Mouse (Mus musculus) thymus, adult 2 months (tissue): Measurements from ENCODE around the gene Vps72.

Experiments
- CTCF ChIP-seq: fragments of 200-500 bp; IDR thresholded peaks from 2 replicates; pipeline ENCODE4 v1.5.1; 2012; ENCODE audit warnings: mild to moderate bottlenecking, control low read depth, low read length, moderate library complexity, borderline replicate concordance; ENCODE audit not compliant: control insufficient read depth, poor library complexity, insufficient read depth; ENCODE audit errors: extremely low read depth
- POLR2A ChIP-seq: fragments of 200-500 bp; IDR thresholded peaks from 2 replicates; pipeline ENCODE4 v1.6.1; 2012; ENCODE audit warnings: mild to moderate bottlenecking, low read length, control low read depth, moderate library complexity; ENCODE audit not compliant: control insufficient read depth, poor library complexity, insufficient read depth; ENCODE audit errors: extremely low read depth

- TF ChIP-seq CTCF (no peak), POLR2A (no peak)
These were observed 24.7 kb downstream of the Vps72 start for GRCm38 (mm10) chr3:95135433-95136052.
